Mouse (Mus musculus) MEL (cell line): ENCODE data around the gene Vps26a. TPM values are rescaled to one million over a fixed set of nuclear protein-coding genes. Genes with fewer than 3 reads are reported as not detected.

Source experiments
- DNase-seq: peaks from one replicate; pipeline ENCODE4 v3.0.0; 2011; ENCODE audit warnings: low read depth, low spot score
- H3K27ac ChIP-seq: 2 replicates; pipeline ENCODE4 v1.5.1; 2012; ENCODE audit warnings: low read depth, mild to moderate bottlenecking, control low read depth, low read length, moderate library complexity; ENCODE audit not compliant: control insufficient read depth
- H3K27me3 ChIP-seq, 2 experiments: fragments of 150-350 bp in 1 of 2; sonication (generic) in 1 of 2; 2 replicates each; pipeline ENCODE4 v1.6.1; 2012; ENCODE audit warnings: low read length in 2 of 2, mild to moderate bottlenecking in 2 of 2, improper control_type of control experiment in 1 of 2, moderate library complexity in 1 of 2; ENCODE audit not compliant: insufficient read depth in 2 of 2, control insufficient read depth in 1 of 2
- H3K36me3 ChIP-seq, 2 experiments: 2 replicates each; pipeline ENCODE4 v1.6.1; 2012 to 2014; ENCODE audit warnings: low read length in 2 of 2, improper control_type of control experiment in 1 of 2, inconsistent platforms in 1 of 2, mild to moderate bottlenecking in 1 of 2; ENCODE audit not compliant: insufficient read depth in 2 of 2, control insufficient read depth in 1 of 2
- H3K4me1 ChIP-seq, 2 experiments: fragments of 150-350 bp in 1 of 2; sonication (generic) in 1 of 2; 2 replicates each; pipeline ENCODE4 v1.6.1; 2012; ENCODE audit warnings: low read length in 2 of 2, improper control_type of control experiment in 1 of 2, mild to moderate bottlenecking in 1 of 2; ENCODE audit not compliant: insufficient read depth in 2 of 2, control insufficient read depth in 1 of 2
- H3K4me3 ChIP-seq, 2 experiments: fragments of 150-350 bp in 1 of 2; sonication (generic) in 1 of 2; 2 replicates each; pipeline ENCODE4 v1.5.1; 2012; ENCODE audit warnings: low read depth in 2 of 2, low read length in 2 of 2, mild to moderate bottlenecking in 2 of 2, moderate library complexity in 2 of 2, control low read depth in 1 of 2, improper control_type of control experiment in 1 of 2; ENCODE audit not compliant: control insufficient read depth in 1 of 2, insufficient read depth in 1 of 2
- H3K79me2 ChIP-seq: 2 replicates; pipeline ENCODE4 v1.6.1; 2012; ENCODE audit warnings: mild to moderate bottlenecking, low read length, moderate library complexity; ENCODE audit not compliant: control insufficient read depth, poor library complexity, insufficient read depth
- H3K9ac ChIP-seq: 2 replicates; pipeline ENCODE4 v1.6.1; 2012; ENCODE audit warnings: low read depth, mild to moderate bottlenecking, control low read depth, low read length, moderate library complexity; ENCODE audit not compliant: control insufficient read depth, poor library complexity, severe bottlenecking
- H3K9me3 ChIP-seq: fragments of 150-350 bp; sonication (generic); replicated peaks from 2 replicates; pipeline ENCODE4 v1.6.1; 2012; ENCODE audit warnings: mild to moderate bottlenecking, low read length, improper control_type of control experiment, moderate library complexity; ENCODE audit not compliant: insufficient read depth
- BHLHE40 ChIP-seq: IDR thresholded peaks from 2 replicates; pipeline ENCODE4 v1.6.1; 2012; ENCODE audit warnings: low read depth, mild to moderate bottlenecking, inconsistent platforms, low read length, improper control_type of control experiment, borderline replicate concordance
- CHD1 ChIP-seq: IDR thresholded peaks from 2 replicates; pipeline ENCODE4 v1.6.1; 2012; ENCODE audit warnings: low read depth, mild to moderate bottlenecking, inconsistent platforms, low read length, improper control_type of control experiment
- CHD2 ChIP-seq: IDR thresholded peaks from 2 replicates; pipeline ENCODE4 v1.6.1; 2011; ENCODE audit warnings: low read length, improper control_type of control experiment
- CTCF ChIP-seq, 3 experiments: IDR thresholded peaks in 2 of 3; conservative IDR thresholded peaks in 1 of 3; 2 replicates each; pipeline ENCODE4 v1.5.1; 2011 to 2012; ENCODE audit warnings: low read length in 3 of 3, low read depth in 2 of 3, mild to moderate bottlenecking in 2 of 3, improper control_type of control experiment in 1 of 3, inconsistent platforms in 1 of 3, mixed read lengths in 1 of 3, moderate library complexity in 1 of 3; ENCODE audit not compliant: control insufficient read depth in 1 of 3, insufficient read depth in 1 of 3, poor library complexity in 1 of 3, severe bottlenecking in 1 of 3
- E2F4 ChIP-seq: IDR thresholded peaks from 2 replicates; pipeline ENCODE4 v1.6.1; 2011; ENCODE audit warnings: low read depth, low read length, improper control_type of control experiment, borderline replicate concordance
- ELF1 ChIP-seq: IDR thresholded peaks from 2 replicates; pipeline ENCODE4 v1.6.1; 2014; ENCODE audit warnings: low read depth, mild to moderate bottlenecking, inconsistent platforms, low read length, improper control_type of control experiment, moderate library complexity
- EP300 ChIP-seq, 2 experiments: IDR thresholded peaks; 2 replicates each; pipeline ENCODE4 v1.6.1; 2011; ENCODE audit warnings: improper control_type of control experiment in 2 of 2, low read length in 2 of 2, low read depth in 1 of 2, mild to moderate bottlenecking in 1 of 2
- ETS1 ChIP-seq: IDR thresholded peaks from 2 replicates; pipeline ENCODE4 v1.6.1; 2012; ENCODE audit warnings: low read depth, mild to moderate bottlenecking, inconsistent platforms, low read length, improper control_type of control experiment, moderate library complexity
- GABPA ChIP-seq: IDR thresholded peaks from 2 replicates; pipeline ENCODE4 v1.6.1; 2012; ENCODE audit warnings: low read depth, mild to moderate bottlenecking, inconsistent platforms, low read length, improper control_type of control experiment, moderate library complexity
- GATA1 ChIP-seq: IDR thresholded peaks from 2 replicates; pipeline ENCODE4 v1.6.1; 2011; ENCODE audit warnings: low read depth, low read length, improper control_type of control experiment
- HCFC1 ChIP-seq: IDR thresholded peaks from 2 replicates; pipeline ENCODE4 v1.6.1; 2012; ENCODE audit warnings: low read depth, mild to moderate bottlenecking, inconsistent platforms, low read length, improper control_type of control experiment, moderate library complexity
- JUND ChIP-seq: IDR thresholded peaks from 2 replicates; pipeline ENCODE4 v1.6.1; 2011; ENCODE audit warnings: low read depth, mild to moderate bottlenecking, improper control_type of control experiment, low read length
- KAT2A ChIP-seq: conservative IDR thresholded peaks from 2 replicates; pipeline ENCODE4 v1.6.1; 2012; ENCODE audit warnings: low read depth, low read length, improper control_type of control experiment, inconsistent platforms
- MAFK ChIP-seq: IDR thresholded peaks from 2 replicates; pipeline ENCODE4 v1.6.1; 2011; ENCODE audit warnings: low read depth, mild to moderate bottlenecking, low read length, improper control_type of control experiment, borderline replicate concordance
- MEF2A ChIP-seq: IDR thresholded peaks from 2 replicates; pipeline ENCODE4 v1.6.1; 2014; ENCODE audit warnings: low read depth, mild to moderate bottlenecking, inconsistent platforms, low read length, improper control_type of control experiment; ENCODE audit not compliant: poor library complexity, insufficient replicate concordance, severe bottlenecking; ENCODE audit errors: extremely low read depth
- MXI1 ChIP-seq: IDR thresholded peaks from 2 replicates; pipeline ENCODE4 v1.6.1; 2011; ENCODE audit warnings: mild to moderate bottlenecking, low read depth, low read length, improper control_type of control experiment
- MYC ChIP-seq: IDR thresholded peaks from 2 replicates; pipeline ENCODE4 v1.6.1; 2011; ENCODE audit warnings: low read depth, mild to moderate bottlenecking, low read length, improper control_type of control experiment, moderate library complexity
- NELFE ChIP-seq: IDR thresholded peaks from 2 replicates; pipeline ENCODE4 v1.6.1; 2011; ENCODE audit warnings: low read depth, low read length, improper control_type of control experiment
- POLR2AphosphoS2 ChIP-seq: IDR thresholded peaks from 2 replicates; pipeline ENCODE4 v1.6.1; 2011; ENCODE audit warnings: low read length, improper control_type of control experiment
- POLR2AphosphoS5 ChIP-seq: IDR thresholded peaks from 2 replicates; pipeline ENCODE4 v1.6.1; 2012; ENCODE audit warnings: low read depth, borderline replicate concordance, mild to moderate bottlenecking, inconsistent platforms, low read length, moderate library complexity, mixed read lengths
- RAD21 ChIP-seq: IDR thresholded peaks from 2 replicates; pipeline ENCODE4 v1.6.1; 2011; ENCODE audit warnings: mild to moderate bottlenecking, low read depth, low read length, improper control_type of control experiment
- RCOR1 ChIP-seq: IDR thresholded peaks from 2 replicates; pipeline ENCODE4 v1.6.1; 2012; ENCODE audit warnings: low read depth, mild to moderate bottlenecking, inconsistent platforms, low read length, improper control_type of control experiment
- SIN3A ChIP-seq: IDR thresholded peaks from 2 replicates; pipeline ENCODE4 v1.6.1; 2012; ENCODE audit warnings: low read length, improper control_type of control experiment, inconsistent platforms
- SMC3 ChIP-seq: IDR thresholded peaks from 2 replicates; pipeline ENCODE4 v1.6.1; 2011; ENCODE audit warnings: low read depth, low read length, improper control_type of control experiment
- TAL1 ChIP-seq: IDR thresholded peaks from 2 replicates; pipeline ENCODE4 v1.6.1; 2012; ENCODE audit warnings: mild to moderate bottlenecking, inconsistent platforms, low read length, moderate library complexity, mixed read lengths
- TBP ChIP-seq: IDR thresholded peaks from 2 replicates; pipeline ENCODE4 v1.8.0; 2011; ENCODE audit warnings: low read depth, low read length, improper control_type of control experiment
- TCF12 ChIP-seq: IDR thresholded peaks from 2 replicates; pipeline ENCODE4 v1.6.1; 2014; ENCODE audit warnings: low read depth, mild to moderate bottlenecking, inconsistent platforms, low read length, improper control_type of control experiment, moderate library complexity
- UBTF ChIP-seq: IDR thresholded peaks from 2 replicates; pipeline ENCODE4 v1.6.1; 2012; ENCODE audit warnings: low read depth, mild to moderate bottlenecking, inconsistent platforms, low read length, improper control_type of control experiment, moderate library complexity, borderline replicate concordance; ENCODE audit not compliant: insufficient read depth
- USF1 ChIP-seq: IDR thresholded peaks from 2 replicates; pipeline ENCODE4 v1.6.1; 2014; ENCODE audit warnings: low read depth, mild to moderate bottlenecking, inconsistent platforms, low read length, improper control_type of control experiment, moderate library complexity
- USF2 ChIP-seq, 2 experiments: IDR thresholded peaks; 2 replicates each; pipeline ENCODE4 v1.6.1; 2011 to 2012; ENCODE audit warnings: improper control_type of control experiment in 2 of 2, low read length in 2 of 2, borderline replicate concordance in 1 of 2, inconsistent platforms in 1 of 2, low read depth in 1 of 2, mild to moderate bottlenecking in 1 of 2; ENCODE audit not compliant: insufficient read depth in 1 of 2
- ZC3H11A ChIP-seq: IDR thresholded peaks from 2 replicates; pipeline ENCODE4 v1.6.1; 2012; ENCODE audit warnings: low read depth, mild to moderate bottlenecking, inconsistent platforms, low read length, improper control_type of control experiment
- ZKSCAN1 ChIP-seq: IDR thresholded peaks from 2 replicates; pipeline ENCODE4 v1.6.1; 2012; ENCODE audit warnings: low read depth, mild to moderate bottlenecking, inconsistent platforms, low read length, improper control_type of control experiment, moderate library complexity
- ZMIZ1 ChIP-seq: IDR thresholded peaks from 2 replicates; pipeline ENCODE4 v1.6.1; 2012; ENCODE audit warnings: low read depth, mild to moderate bottlenecking, inconsistent platforms, low read length, improper control_type of control experiment, moderate library complexity
- ZNF384 ChIP-seq: IDR thresholded peaks from 2 replicates; pipeline ENCODE4 v1.6.1; 2012; ENCODE audit warnings: low read depth, mild to moderate bottlenecking, inconsistent platforms, low read length, improper control_type of control experiment
- polyA plus RNA-seq, 2 experiments: library from polyadenylated mRNA; stranded (reverse) in 1 of 2; unstranded in 1 of 2; fragments of >175 nt in 1 of 2; fragments of >200 nt in 1 of 2; gene quantifications; 2 replicates each; pipeline versions ENCODE4 v1.2.1 to v1.2.4; 2012; ENCODE audit warnings: low replicate concordance in 2 of 2, low read depth in 1 of 2; ENCODE audit not compliant: insufficient read length in 2 of 2, insufficient read depth in 1 of 2, missing spikeins in 1 of 2
- total RNA-seq: library from RNA; depleted of rRNA; stranded (reverse); fragments of 300-350 nt; gene quantifications from 2 replicates; pipeline ENCODE4 v1.2.3, GENCODE M21; 2012

Gene Vps26a
- total and polyA plus RNA-seq, 3 experiments = 34.2 to 64.1 TPM; not detected in 1

DNA sequence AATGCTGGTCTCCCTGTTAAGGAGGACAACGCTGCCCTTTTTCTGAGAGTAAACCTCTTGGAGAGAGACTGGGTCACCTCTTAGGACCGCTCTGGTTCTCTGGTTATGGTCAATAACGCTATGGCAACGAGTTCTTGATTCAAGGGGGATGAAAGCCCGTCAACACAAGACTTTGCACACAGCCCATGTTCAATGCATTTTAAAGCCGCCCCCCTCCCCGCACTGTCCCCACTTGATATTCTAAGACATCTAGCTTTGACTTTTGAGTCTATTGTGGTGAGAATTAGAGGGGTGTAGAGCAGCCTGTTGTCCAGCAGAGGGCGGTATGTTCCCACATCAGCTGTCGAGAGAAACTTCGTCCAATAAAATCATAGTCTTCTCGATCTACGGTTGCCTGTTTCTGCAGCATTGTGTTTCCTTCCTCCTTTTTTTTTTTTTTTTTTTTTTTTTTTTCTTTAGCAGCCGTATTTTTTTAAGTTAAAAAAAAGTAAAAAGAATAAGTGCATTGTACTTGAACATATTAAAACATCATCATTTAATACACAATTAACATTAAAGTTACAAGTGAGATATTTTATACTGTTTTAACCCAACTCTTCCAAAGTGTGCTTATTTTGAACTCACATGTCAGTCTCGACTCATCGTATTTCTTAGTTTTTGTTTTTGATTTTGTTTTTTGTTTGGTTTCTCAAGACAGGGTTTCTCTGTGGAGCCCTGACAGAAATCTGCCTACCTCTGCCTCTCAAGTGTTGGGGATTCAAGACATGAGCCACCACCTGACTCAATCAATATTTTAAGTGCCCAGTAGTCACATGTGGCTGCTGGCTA, 13.7 kb upstream of the Vps26a start:
- Histone ChIP-seq H3K27ac (peak overlapping the region; percentile 63), H3K9me3 (no peaks in the 10 kb centered on the region), H3K4me3 (peak overlapping the region in 1 of 2 experiments; percentile 6; a peak in 1 of 4 replicates), H3K27me3 (no peaks in the 10 kb centered on the region), H3K4me1 (peaks cover 12 to 38% of the 10 kb centered on the region in 2 experiments), H3K79me2 (peaks cover 41% of the 10 kb centered on the region), H3K9ac (peak overlapping the region; percentile 30), H3K36me3 (peaks cover 11 to 44% of the 10 kb centered on the region in 2 experiments)
- DNase-seq = peak; percentile 93
- TF ChIP-seq JUND (no peak), RCOR1 (no peak; the same call in 1 of the 2 replicates), MYC (peak; percentile 85), TCF12 (no peak), CTCF (IDR thresholded peaks at IDR 0.05 in 2 of 3, conservative IDR thresholded peaks at IDR 0.05 in 1 of 3; ENCODE audit: control insufficient read depth in 1 of 3, insufficient read depth in 1 of 3, low read depth in 2 of 3, low read length in 3 of 3, poor library complexity in 1 of 3, severe bottlenecking in 1 of 3) (peak; percentile 84 to 94 (median 88)), EP300 (IDR thresholded peaks at IDR 0.05; ENCODE audit: low read depth in 1 of 2, low read length in 2 of 2) (peak in 1 of 2 experiments; percentile 59; a peak in 2 of 4 replicates), MAFK (no peak), SMC3 (peak; percentile 94), HCFC1 (peak; percentile 63; the same call in 1 of the 2 replicates), KAT2A (no peak), ELF1 (no peak), GATA1 (0 out of 2 replicates have a peak, but pooled peaks have one; percentile 6), RAD21 (peak; percentile 97), CHD2 (no peak), GABPA (no peak), CHD1 (no peak), MXI1 (peak; percentile 55; the same call in 1 of the 2 replicates), NELFE (no peak), USF2 (IDR thresholded peaks at IDR 0.05; ENCODE audit: borderline replicate concordance in 1 of 2, insufficient read depth in 1 of 2, low read depth in 1 of 2, low read length in 2 of 2) (no peak), E2F4 (no peak), ZNF384 (peak; percentile 99), ZMIZ1 (no peak), SIN3A (peak; percentile 87), POLR2AphosphoS5 (no peak), ZKSCAN1 (peak; percentile 88; the same call in 1 of the 2 replicates), ZC3H11A (peak; percentile 94), ETS1 (peak; percentile 73), TBP (no peak; the same call in 1 of the 2 replicates), UBTF (no peak), BHLHE40 (0 out of 2 replicates have a peak, but pooled peaks have one; percentile 35), USF1 (no peak), MEF2A (no peak), POLR2AphosphoS2 (no peak), TAL1 (no peak)
